Mouse (Mus musculus) G1E (cell line): ENCODE data around the gene Atp5k. TPM values are rescaled to one million over a fixed set of nuclear protein-coding genes. Genes with fewer than 3 reads are reported as not detected.

Source experiments
- ATAC-seq: 2 replicates; pipeline ENCODE4 v1.8.0; 2016; ENCODE audit warnings: mild to moderate bottlenecking; ENCODE audit not compliant: insufficient number of reproducible peaks, poor library complexity, low FRiP score, severe bottlenecking; ENCODE audit errors: extremely low read depth
- DNase-seq: peaks from one replicate; pipeline ENCODE4 v3.0.0; 2012; ENCODE audit warnings: low spot score
- H3K27me3 ChIP-seq: 2 replicates; pipeline ENCODE4 v1.6.1; 2012; ENCODE audit warnings: mild to moderate bottlenecking, low read length, inconsistent platforms; ENCODE audit not compliant: insufficient read depth
- H3K36me3 ChIP-seq: replicated peaks from 2 replicates; pipeline ENCODE3; 2012; ENCODE audit warnings: mild to moderate bottlenecking, inconsistent platforms
- H3K4me1 ChIP-seq: 2 replicates; pipeline ENCODE4 v1.6.1; 2012; ENCODE audit warnings: low read depth, low read length, inconsistent platforms, mixed read lengths; ENCODE audit not compliant: insufficient read depth
- H3K4me3 ChIP-seq: 2 replicates; pipeline ENCODE4 v1.5.1; 2012; ENCODE audit warnings: low read depth, mild to moderate bottlenecking, inconsistent platforms, low read length, moderate library complexity, mixed read lengths
- H3K9me3 ChIP-seq: replicated peaks from 2 replicates; pipeline ENCODE4 v1.6.1; 2012; ENCODE audit warnings: inconsistent platforms
- CTCF ChIP-seq: IDR thresholded peaks from 2 replicates; pipeline ENCODE4 v1.5.1; 2012; ENCODE audit warnings: low read depth, low read length, inconsistent platforms, mixed read lengths
- GATA1 ChIP-seq: IDR thresholded peaks from 2 replicates; pipeline ENCODE4 v1.6.1; 2012; ENCODE audit warnings: borderline replicate concordance, low read length, inconsistent platforms, mixed read lengths
- GATA2 ChIP-seq: IDR thresholded peaks from 2 replicates; pipeline ENCODE4 v1.6.1; 2012; ENCODE audit warnings: low read depth, low read length, inconsistent platforms, borderline replicate concordance
- POLR2AphosphoS5 ChIP-seq: IDR thresholded peaks from 2 replicates; pipeline ENCODE4 v1.6.1; 2012; ENCODE audit warnings: low read depth, low read length, inconsistent platforms; ENCODE audit not compliant: insufficient replicate concordance
- TAL1 ChIP-seq: conservative IDR thresholded peaks from 2 replicates; pipeline ENCODE4 v1.6.1; 2012; ENCODE audit warnings: low read depth, low read length, inconsistent platforms, mixed read lengths
- polyA plus RNA-seq: library from polyadenylated mRNA; stranded (reverse); fragments of >175 nt; gene quantifications from 2 replicates; pipeline ENCODE4 v1.2.3, GENCODE M21; 2012
- total RNA-seq, 2 experiments: library from RNA; stranded (forward) in 1 of 2; stranded (reverse) in 1 of 2; fragments of 200-1000 nt in 1 of 2; fragments of >200 nt in 1 of 2; fragmentation: Nextera tagmentation in 1 of 2; gene quantifications; 2 replicates each; pipeline ENCODE4 v1.2.3; 2014 to 2017

Atp5k gene
- total and polyA plus RNA-seq, 3 experiments: 30.0 to 175 (median 74.2) TPM

GRCm38 (mm10) chr5:108436101-108436500, 1.9 kb upstream of the Atp5k start:
- H3K4me1 ChIP-seq: peaks cover 33% of the 10 kb centered on the region
- H3K36me3 ChIP-seq: peaks cover 23% of the 10 kb centered on the region
- H3K4me3 ChIP-seq: no peak overlapping the region
- H3K27me3 ChIP-seq: peaks cover 38% of the 10 kb centered on the region
- no peak for TF ChIP-seq GATA2
- no peak for TF ChIP-seq CTCF
- no peak for TF ChIP-seq TAL1
- no peak for TF ChIP-seq POLR2AphosphoS5
- no peak for TF ChIP-seq GATA1
- ATAC-seq (no peak), DNase-seq (no peak)
- H3K9me3 ChIP-seq: no peaks in the 10 kb centered on the region

DNA sequence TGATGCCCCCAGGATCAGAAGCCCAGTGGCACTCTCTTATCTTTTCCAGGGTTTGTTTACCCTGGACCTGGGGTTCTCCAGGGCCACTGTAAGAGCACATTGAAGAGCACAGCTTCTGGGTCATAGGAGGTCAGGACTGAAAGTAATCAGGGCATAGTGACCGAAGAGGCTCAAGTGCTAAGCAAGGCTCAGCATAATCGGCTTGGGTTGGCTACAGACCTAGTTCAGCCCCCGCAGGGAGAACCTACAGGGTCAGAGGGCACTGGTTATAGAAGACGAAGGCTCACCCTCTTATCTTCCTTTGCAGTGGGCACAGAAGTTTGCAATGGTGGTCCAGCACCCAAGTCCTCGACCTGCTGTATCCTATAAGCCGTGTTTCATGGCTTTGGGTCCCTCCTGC, 3.1 kb downstream of the Atp5k start:
- TF ChIP-seq POLR2AphosphoS5 (no peak), TAL1 (no peak), GATA2 (no peak)
- peaks cover 32% of the 10 kb centered on the region for H3K4me1 ChIP-seq
- H3K9me3 ChIP-seq: no peaks in the 10 kb centered on the region
- no peak for ATAC-seq
- peaks cover 70% of the 10 kb centered on the region for H3K36me3 ChIP-seq
- H3K4me3 ChIP-seq: no peak overlapping the region
- peaks cover 4% of the 10 kb centered on the region for H3K27me3 ChIP-seq
- DNase-seq: no peak

DNA sequence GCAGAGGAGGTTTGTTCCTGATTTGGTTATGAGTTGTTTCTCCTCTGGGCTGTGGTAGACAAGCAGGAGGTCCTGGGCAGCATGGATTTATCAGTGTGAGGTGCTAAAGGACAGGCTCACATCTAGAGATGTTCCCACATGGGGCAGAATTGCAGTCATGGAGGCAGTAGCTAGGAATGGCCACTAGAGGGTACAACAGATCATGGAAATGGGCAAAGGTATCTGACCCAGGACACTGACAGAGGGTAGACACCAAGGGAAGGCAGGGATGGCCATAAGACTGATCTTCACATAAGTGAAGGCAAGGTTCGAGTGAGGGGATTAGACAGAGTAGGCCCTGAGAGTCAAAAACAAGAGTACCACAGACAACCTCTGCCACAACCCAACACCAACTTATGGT, 7.1 kb downstream of the Atp5k start:
- H3K27me3 ChIP-seq: no peaks in the 10 kb centered on the region
- H3K36me3 ChIP-seq: peaks cover 58% of the 10 kb centered on the region
- no peaks in the 10 kb centered on the region for H3K9me3 ChIP-seq
- peak; percentile 31 for DNase-seq
- peak; percentile 46; the same call in 1 of the 2 replicates for ATAC-seq
- peaks cover 33% of the 10 kb centered on the region for H3K4me1 ChIP-seq
- H3K4me3 ChIP-seq: no peak overlapping the region
- TF ChIP-seq POLR2AphosphoS5 (no peak), CTCF (peak; percentile 90), TAL1 (no peak), GATA2 (no peak)

DNA sequence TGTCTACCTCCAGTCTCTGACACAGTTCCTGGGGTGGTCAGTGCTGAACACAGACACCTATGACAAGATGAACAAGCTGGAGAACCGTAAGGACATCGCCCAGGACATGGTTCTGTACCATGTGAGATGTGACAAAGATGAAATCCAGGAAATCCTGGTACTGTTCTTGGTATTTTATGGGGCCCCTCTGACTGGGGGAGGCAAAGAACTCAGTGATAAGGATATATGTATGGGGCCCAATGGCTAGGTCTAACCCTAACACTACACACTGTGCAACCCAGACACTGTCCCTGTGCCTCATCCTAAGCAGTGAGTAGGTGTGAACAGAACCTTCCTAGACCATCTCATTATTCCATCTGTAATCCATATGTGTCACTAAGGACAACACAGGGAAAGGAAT, 10.8 kb downstream of the Atp5k start:
- TF ChIP-seq TAL1 (no peak), GATA1 (no peak), GATA2 (no peak), POLR2AphosphoS5 (no peak)
- no peak overlapping the region for H3K4me3 ChIP-seq
- DNase-seq (no peak), ATAC-seq (no peak)
- H3K9me3 ChIP-seq: no peaks in the 10 kb centered on the region
- H3K4me1 ChIP-seq: peaks cover 28% of the 10 kb centered on the region
- peaks cover 22% of the 10 kb centered on the region for H3K36me3 ChIP-seq
- peaks cover 3% of the 10 kb centered on the region; the same call in 1 of the 2 replicates for H3K27me3 ChIP-seq

DNA sequence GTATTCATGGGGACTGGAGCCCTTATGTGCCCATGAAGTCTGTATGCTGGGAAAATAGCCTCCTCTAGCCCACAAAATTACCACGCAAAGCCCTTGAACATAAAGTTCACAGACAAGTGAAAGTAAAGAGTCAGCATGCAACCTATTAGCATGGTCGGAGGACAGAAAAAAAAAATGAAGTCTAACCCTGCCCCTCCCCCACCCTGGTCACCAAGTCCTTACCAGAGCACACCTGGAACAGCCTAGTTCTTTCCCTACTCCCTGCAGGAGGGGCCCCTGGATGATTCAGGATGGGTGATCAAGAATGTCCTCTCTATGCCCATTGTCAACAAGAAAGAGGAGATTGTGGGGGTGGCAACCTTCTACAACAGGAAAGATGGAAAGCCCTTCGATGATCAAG, 11.5 kb downstream of the Atp5k start:
- no peak for DNase-seq
- TF ChIP-seq CTCF: no peak
- no peak for TF ChIP-seq TAL1
- TF ChIP-seq GATA2: no peak
- no peak for TF ChIP-seq POLR2AphosphoS5
- no peak for TF ChIP-seq GATA1
- no peak overlapping the region for H3K4me3 ChIP-seq
- H3K9me3 ChIP-seq: no peaks in the 10 kb centered on the region
- peaks cover 28% of the 10 kb centered on the region for H3K4me1 ChIP-seq
- H3K27me3 ChIP-seq: peaks cover 7% of the 10 kb centered on the region; the same call in 1 of the 2 replicates
- peaks cover 15% of the 10 kb centered on the region for H3K36me3 ChIP-seq
- ATAC-seq: no peak

DNA sequence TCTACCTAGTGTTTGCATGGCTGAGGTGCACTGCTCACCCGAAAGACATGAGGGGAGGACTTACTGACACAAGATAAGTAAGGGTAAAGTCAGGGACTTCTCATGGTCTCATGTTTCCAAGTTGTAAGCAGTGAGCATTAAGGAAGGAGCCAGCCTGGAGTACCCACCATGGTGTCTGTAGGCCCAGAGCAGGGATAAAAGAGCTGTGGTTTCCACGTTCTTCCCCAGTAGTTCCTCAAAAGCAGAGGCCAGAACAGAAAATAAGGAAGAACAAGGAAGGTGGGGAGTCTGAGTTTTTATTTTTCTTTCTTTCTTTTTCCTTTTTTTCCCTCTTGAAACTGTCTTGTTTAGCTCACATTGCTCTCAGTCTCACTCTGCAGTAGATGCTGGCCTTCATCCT, 19.5 kb downstream of the Atp5k start:
- TF ChIP-seq GATA2 (no peak), POLR2AphosphoS5 (no peak), GATA1 (no peak), TAL1 (no peak), CTCF (no peak)
- Histone ChIP-seq H3K36me3 (no peaks in the 10 kb centered on the region), H3K4me3 (no peak overlapping the region), H3K27me3 (peaks cover 10% of the 10 kb centered on the region; the same call in 1 of the 2 replicates), H3K9me3 (no peaks in the 10 kb centered on the region), H3K4me1 (peaks cover 2% of the 10 kb centered on the region; the same call in 1 of the 2 replicates)
- no peak for ATAC-seq
- DNase-seq: no peak
